Mouse (Mus musculus) spleen, adult 18-20 months (tissue): ENCODE results near the gene Dmrt3.

Experiments
- DNase-seq, 2 experiments: peaks; one replicate each; pipeline ENCODE4 v3.0.0; 2022; ENCODE audit warnings: mixed read lengths in 2 of 2

Dmrt3 gene

GRCm38 (mm10) chr19:25622291-25623251 lies 12.5 kb downstream of the Dmrt3 start:
- peak; percentile 43 to 68 for DNase-seq

GRCm38 (mm10) chr19:25628490-25628889 lies 18.4 kb downstream of the Dmrt3 start:
- DNase-seq = peak; percentile 19 to 63

- no peak for DNase-seq
These were observed 25.0 kb downstream of the Dmrt3 start for GRCm38 (mm10) chr19:25635119-25635518.

- DNase-seq = peak in 1 of 2 experiments; percentile 18
These were observed 25.6 kb downstream of the Dmrt3 start for GRCm38 (mm10) chr19:25635622-25636244.

- DNase-seq = no peak
These were observed 28.8 kb downstream of the Dmrt3 start for GRCm38 (mm10) chr19:25638766-25639361.

DNA sequence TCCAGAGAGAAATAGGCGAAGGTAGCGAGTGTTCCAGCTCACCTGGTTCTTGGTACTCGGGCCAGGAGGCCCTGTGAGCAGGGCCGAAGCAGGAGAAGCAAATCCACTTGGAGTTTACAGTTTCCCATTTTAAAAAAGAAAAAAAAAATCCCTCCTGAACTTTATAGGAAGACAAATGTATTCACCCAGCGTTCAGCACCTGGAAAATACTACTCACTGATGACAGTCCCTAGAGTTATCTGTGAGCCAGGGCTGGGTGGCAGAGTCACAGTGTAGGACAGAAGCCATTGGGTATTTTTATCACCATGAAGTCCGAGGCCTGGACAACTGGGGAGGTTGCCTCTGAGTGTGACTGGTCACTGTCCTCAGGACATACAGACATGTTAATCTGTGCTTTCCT lies 31.7 kb downstream of the Dmrt3 start:
- DNase-seq = no peak

GRCm38 (mm10) chr19:25647136-25647535 lies 37.0 kb downstream of the Dmrt3 start:
- DNase-seq = no peak

GRCm38 (mm10) chr19:25648701-25649100 lies 38.6 kb downstream of the Dmrt3 start:
- DNase-seq = no peak

GRCm38 (mm10) chr19:25650474-25650873 lies 40.4 kb downstream of the Dmrt3 start:
- no peak for DNase-seq

GRCm38 (mm10) chr19:25652560-25652959 lies 42.5 kb downstream of the Dmrt3 start:
- DNase-seq = no peak

GRCm38 (mm10) chr19:25654034-25654749 lies 44.1 kb downstream of the Dmrt3 start:
- no peak for DNase-seq

- no peak for DNase-seq
These were observed 55.6 kb downstream of the Dmrt3 start for GRCm38 (mm10) chr19:25665486-25666339.

- DNase-seq = no peak
These were observed 57.7 kb downstream of the Dmrt3 start for GRCm38 (mm10) chr19:25667836-25668235.

GRCm38 (mm10) chr19:25669593-25670248 lies 59.6 kb downstream of the Dmrt3 start:
- no peak for DNase-seq

GRCm38 (mm10) chr19:25670571-25671285 lies 60.6 kb downstream of the Dmrt3 start:
- DNase-seq = no peak

- no peak for DNase-seq
These were observed 61.6 kb downstream of the Dmrt3 start for GRCm38 (mm10) chr19:25671681-25672080.

DNA sequence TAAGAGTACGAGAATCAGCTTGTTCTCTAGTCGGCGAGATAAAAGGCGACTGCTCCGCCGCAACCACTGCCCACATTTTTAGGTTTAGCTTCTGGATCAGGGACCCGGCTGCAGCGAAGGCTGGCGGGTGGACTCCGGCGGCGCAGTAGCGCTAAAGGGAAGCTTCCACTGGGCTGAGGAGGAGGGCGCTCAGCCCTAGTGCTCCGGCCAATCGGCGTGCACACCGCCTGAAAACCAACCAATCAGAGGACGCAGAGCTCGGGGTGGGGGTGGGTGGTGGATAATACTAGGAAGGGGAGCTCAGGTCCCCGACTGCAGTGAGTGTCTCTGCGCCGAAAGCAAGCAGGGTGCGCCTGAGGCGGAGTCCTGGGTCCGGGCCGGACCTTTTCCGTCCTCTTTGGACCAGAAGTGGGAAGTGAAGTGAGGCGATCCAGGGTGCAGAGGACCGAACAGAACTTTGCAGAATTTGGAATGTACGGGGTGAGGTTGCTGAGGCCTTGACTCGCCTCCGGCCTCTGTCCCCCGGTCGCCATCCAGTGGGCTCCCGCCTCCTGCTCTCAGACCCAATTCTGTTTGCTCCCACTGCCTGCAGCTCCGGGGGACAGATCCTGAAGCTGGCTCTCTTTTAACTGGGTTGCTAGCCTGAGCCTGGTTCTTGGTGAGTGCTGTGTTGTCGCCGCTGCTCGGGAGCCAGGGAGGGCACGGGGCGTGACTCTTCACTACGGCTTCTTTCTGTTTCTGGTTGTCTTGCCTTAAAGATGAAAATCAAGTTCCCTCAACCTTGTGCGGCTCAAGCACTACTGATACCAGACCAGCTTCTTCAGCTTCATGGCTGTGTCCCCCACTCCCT lies 62.2 kb downstream of the Dmrt3 start, which contains the start of gene Dmrt2:
TSS of gene Dmrt2 (plus strand) at position 311 of the 850 bp plus-strand sequence.
- DNase-seq = peak; percentile 8 to 18
